Mouse (Mus musculus): ENCODE data around the gene Ing4. TPM values are rescaled to one million over a fixed set of nuclear protein-coding genes. Genes with fewer than 3 reads are reported as not detected.

The Ing4 gene
- total and polyA plus RNA-seq, 3 experiments = 29.5 to 34.9 TPM; not detected in 1

- TF ChIP-seq ZMIZ1 (IDR thresholded peaks at IDR 0.05; ENCODE audit: low read depth, low read length) = no peak
- TF ChIP-seq UBTF (IDR thresholded peaks at IDR 0.05; ENCODE audit: borderline replicate concordance, insufficient read depth, low read depth, low read length) = no peak
- peak; percentile 66 to 87; a peak in 3 of 4 replicates for TF ChIP-seq POLR2A (IDR thresholded peaks at IDR 0.05; ENCODE audit: control insufficient read depth in 1 of 2, insufficient read depth in 1 of 2, low read depth in 1 of 2, low read length in 2 of 2, poor library complexity in 1 of 2)
- peak; percentile 74; the same call in 1 of the 2 replicates for TF ChIP-seq MAZ (IDR thresholded peaks at IDR 0.05; ENCODE audit: low read depth, low read length)
- peak; percentile 45 for TF ChIP-seq CHD2 (IDR thresholded peaks at IDR 0.05; ENCODE audit: low read length)
- TF ChIP-seq ZC3H11A (IDR thresholded peaks at IDR 0.05; ENCODE audit: low read depth, low read length) = no peak
- TF ChIP-seq SIN3A (IDR thresholded peaks at IDR 0.05; ENCODE audit: low read length) = peak; percentile 56
- peak; percentile 69; the same call in 1 of the 2 replicates for TF ChIP-seq POLR2AphosphoS5 (IDR thresholded peaks at IDR 0.05; ENCODE audit: borderline replicate concordance, low read depth, low read length)
- TF ChIP-seq POLR2AphosphoS2 (IDR thresholded peaks at IDR 0.05; ENCODE audit: low read length) = peak; percentile 59; the same call in 1 of the 2 replicates
These were observed 56.1 kb downstream of the Ing4 start, which contains the start of gene Chd4 (continued) for GRCm38 (mm10) chr6:125095391-125096278.

GRCm38 (mm10) chr6:125096279-125096596, 56.7 kb downstream of the Ing4 start:
- Histone ChIP-seq H3K9me3 (replicated peaks; ENCODE audit: insufficient read depth, low read length) (no peaks in the 10 kb centered on the region), H3K9ac (ENCODE audit: control insufficient read depth, low read depth, low read length, poor library complexity, severe bottlenecking) (peak overlapping the region; percentile 98), H3K27me3 (ENCODE audit: control insufficient read depth in 1 of 2, insufficient read depth in 2 of 2, low read length in 2 of 2) (no peaks in the 10 kb centered on the region), H3K27ac (ENCODE audit: control insufficient read depth, low read depth, low read length) (peak overlapping the region; percentile 85), H3K36me3 (ENCODE audit: control insufficient read depth in 1 of 2, insufficient read depth in 2 of 2, low read length in 2 of 2) (peaks cover 14 to 25% of the 10 kb centered on the region in 2 experiments), H3K4me1 (ENCODE audit: control insufficient read depth in 1 of 2, insufficient read depth in 2 of 2, low read length in 2 of 2) (peaks cover 9 to 28% of the 10 kb centered on the region in 2 experiments), H3K79me2 (ENCODE audit: control insufficient read depth, insufficient read depth, low read length, poor library complexity) (peaks cover 37% of the 10 kb centered on the region), H3K4me3 (ENCODE audit: control insufficient read depth in 1 of 2, insufficient read depth in 1 of 2, low read depth in 2 of 2, low read length in 2 of 2) (peak overlapping the region; percentile 84 to 90)
- no peak for DNase-seq (ENCODE audit: low read depth, low spot score)
- no peak for TF ChIP-seq POLR2A (IDR thresholded peaks at IDR 0.05; ENCODE audit: control insufficient read depth in 1 of 2, insufficient read depth in 1 of 2, low read depth in 1 of 2, low read length in 2 of 2, poor library complexity in 1 of 2)
- TF ChIP-seq POLR2AphosphoS2 (IDR thresholded peaks at IDR 0.05; ENCODE audit: low read length) = no peak
- no peak for TF ChIP-seq ZMIZ1 (IDR thresholded peaks at IDR 0.05; ENCODE audit: low read depth, low read length)
- no peak for TF ChIP-seq GABPA (IDR thresholded peaks at IDR 0.05; ENCODE audit: low read depth, low read length)
- TF ChIP-seq TCF12 (IDR thresholded peaks at IDR 0.05; ENCODE audit: low read depth, low read length) = no peak
- no peak for TF ChIP-seq E2F4 (IDR thresholded peaks at IDR 0.05; ENCODE audit: borderline replicate concordance, low read depth, low read length)
- TF ChIP-seq EP300 (IDR thresholded peaks at IDR 0.05; ENCODE audit: low read depth in 1 of 2, low read length in 2 of 2) = no peak
- TF ChIP-seq BHLHE40 (IDR thresholded peaks at IDR 0.05; ENCODE audit: borderline replicate concordance, low read depth, low read length) = no peak
- TF ChIP-seq MEF2A (IDR thresholded peaks at IDR 0.05; ENCODE audit: extremely low read depth, insufficient replicate concordance, low read depth, low read length, poor library complexity, severe bottlenecking) = no peak
- TF ChIP-seq ZNF384 (IDR thresholded peaks at IDR 0.05; ENCODE audit: low read depth, low read length) = no peak
- no peak for TF ChIP-seq NELFE (IDR thresholded peaks at IDR 0.05; ENCODE audit: low read depth, low read length)
- TF ChIP-seq MXI1 (IDR thresholded peaks at IDR 0.05; ENCODE audit: low read depth, low read length) = peak; percentile 15; the same call in 1 of the 2 replicates
- no peak for TF ChIP-seq SMC3 (IDR thresholded peaks at IDR 0.05; ENCODE audit: low read depth, low read length)
- TF ChIP-seq GATA1 (IDR thresholded peaks at IDR 0.05; ENCODE audit: low read depth, low read length) = no peak
- peak; percentile 31; the same call in 1 of the 2 replicates for TF ChIP-seq CHD1 (IDR thresholded peaks at IDR 0.05; ENCODE audit: low read depth, low read length)
- TF ChIP-seq JUND (IDR thresholded peaks at IDR 0.05; ENCODE audit: low read depth, low read length) = no peak
- no peak for TF ChIP-seq POLR2AphosphoS5 (IDR thresholded peaks at IDR 0.05; ENCODE audit: borderline replicate concordance, low read depth, low read length)
- TF ChIP-seq MAFK (IDR thresholded peaks at IDR 0.05; ENCODE audit: borderline replicate concordance, low read depth, low read length) = no peak
- no peak for TF ChIP-seq ZKSCAN1 (IDR thresholded peaks at IDR 0.05; ENCODE audit: low read depth, low read length)
- no peak for TF ChIP-seq SIN3A (IDR thresholded peaks at IDR 0.05; ENCODE audit: low read length)
- TF ChIP-seq MAZ (IDR thresholded peaks at IDR 0.05; ENCODE audit: low read depth, low read length) = no peak
- no peak for TF ChIP-seq USF2 (IDR thresholded peaks at IDR 0.05; ENCODE audit: borderline replicate concordance in 1 of 2, insufficient read depth in 1 of 2, low read depth in 1 of 2, low read length in 2 of 2)
- no peak for TF ChIP-seq RCOR1 (IDR thresholded peaks at IDR 0.05; ENCODE audit: low read depth, low read length)
- TF ChIP-seq RAD21 (IDR thresholded peaks at IDR 0.05; ENCODE audit: low read depth, low read length) = no peak
- no peak for TF ChIP-seq ELF1 (IDR thresholded peaks at IDR 0.05; ENCODE audit: low read depth, low read length)
- TF ChIP-seq MYC (IDR thresholded peaks at IDR 0.05; ENCODE audit: low read depth, low read length) = peak; percentile 20; the same call in 1 of the 2 replicates
- TF ChIP-seq CHD2 (IDR thresholded peaks at IDR 0.05; ENCODE audit: low read length) = no peak
- TF ChIP-seq KAT2A (conservative IDR thresholded peaks at IDR 0.05; ENCODE audit: low read depth, low read length) = no peak
- TF ChIP-seq MAX (IDR thresholded peaks at IDR 0.05; ENCODE audit: low read length) = no peak

Measured in MEL (cell line).